Mouse (Mus musculus): ENCODE measurements around the gene Fars2.

DNA sequence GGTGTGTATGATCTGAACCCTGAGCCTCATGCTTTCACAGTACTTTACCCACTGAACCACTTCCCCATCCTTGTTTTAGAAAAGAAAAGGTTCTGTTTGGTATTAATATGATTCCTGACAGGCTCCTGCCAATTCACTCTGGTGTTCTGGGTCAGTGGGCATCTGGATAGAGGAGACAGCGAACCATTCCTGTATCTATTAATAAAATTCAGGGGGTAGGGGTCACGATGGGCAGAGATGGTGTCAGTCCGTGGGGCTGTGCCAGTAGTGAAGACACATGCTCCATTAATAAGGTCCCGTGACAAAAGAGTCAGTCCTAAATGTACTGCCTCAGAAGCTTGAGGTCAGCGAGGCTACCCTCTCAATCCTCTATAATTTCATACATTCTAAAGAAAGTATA is 4.0 kb upstream of the Fars2 start:
- TF ChIP-seq CTCF (IDR thresholded peaks at IDR 0.05; ENCODE audit: control insufficient read depth, insufficient read depth, insufficient replicate concordance, low read depth, low read length) (no peak), POLR2A (IDR thresholded peaks at IDR 0.05; ENCODE audit: control insufficient read depth, low read depth, low read length) (no peak)

Measured in testis, adult 2 months (tissue).